Comparison of ENCODE assay signal across 8 mouse cellular contexts in genomic region chr3:89714359-89715206, GRCm38 (mm10). TPM values are rescaled to one million over a fixed set of nuclear protein-coding genes. Genes with fewer than 3 reads are reported as not detected.
DNase-seq lines count a peak whose midpoint lies in the region; ATAC-seq lines count a peak whose summit lies in the region.

Gene Adar (plus strand): TSS chr3:89715022.

- ATAC-seq in hindbrain, embryonic 15.5 days (ENCODE audit: low FRiP score, low read depth) = peak; percentile 88

- peaks cover 26% of the 10 kb centered on the region for H3K4me1 ChIP-seq in hindbrain, embryonic 15.5 days (replicated peaks)

- peak within 1 kb of the TSS; percentile 83 for H3K4me3 ChIP-seq in hindbrain, embryonic 15.5 days

- no peaks in the 10 kb centered on the region for H3K27me3 ChIP-seq in hindbrain, embryonic 15.5 days

- no peaks in the 10 kb centered on the region for H3K36me3 ChIP-seq in hindbrain, embryonic 15.5 days

- no peaks in the 10 kb centered on the region for H3K9me3 ChIP-seq in hindbrain, embryonic 15.5 days

- WGBS in hindbrain, embryonic 15.5 days = 4% methylated on average over 28 of the region's 28 CpGs

- peak; percentile 80 for DNase-seq in WW6 (ENCODE audit: low read depth, low spot score)
- peak; percentile 83 to 88 for DNase-seq in cerebellum, postnatal 4 days (ENCODE audit: low spot score in 2 of 2)
- DNase-seq in gastrocnemius, adult 18-20 months (ENCODE audit: low spot score) = peak; percentile 50
- peak; percentile 89 for DNase-seq in left cerebral cortex, adult 11 months (ENCODE audit: low spot score)
- DNase-seq in lung, postnatal 36 days = peak; percentile 84
- peak; percentile 91 for DNase-seq in retina, postnatal 1 day
- DNase-seq in urinary bladder, adult 18-20 months (ENCODE audit: low spot score in 2 of 2) = peak; percentile 45 to 66

- peak within 1 kb of the TSS; percentile 91 for H3K9ac ChIP-seq in hindbrain, embryonic 15.5 days

- peak within 1 kb of the TSS; percentile 88 for H3K27ac ChIP-seq in hindbrain, embryonic 15.5 days (replicated peaks)

- H3K4me2 ChIP-seq in hindbrain, embryonic 15.5 days = peak within 1 kb of the TSS; percentile 77

RNA-seq across cellular contexts. Expression of gene Adar, which starts in this region (rescaled TPM):
- 1 to 10 TPM; 1.9 to 2.3 TPM for total RNA-seq in gastrocnemius, adult 18-20 months (2021)
- 27.1 and 30.3 TPM in 2 replicates for polyA plus RNA-seq in hindbrain, embryonic 15.5 days (2015; fragmentation: Nextera tagmentation; extraction: Ambion mirVana)

Comparison
In these comparisons a context has a peak if more than half of its experiments do, and no peak if none do; other contexts are left out.
1. Peak in every context shown above with its lines: DNase-seq, ATAC-seq, H3K4me3 ChIP-seq and H3K27ac ChIP-seq.